Mouse (Mus musculus): ENCODE data around the gene B230104I21Rik.

B230104I21Rik gene

GRCm38 (mm10) chr4:154393196-154394122, 57.5 kb downstream of the B230104I21Rik start:
- in situ Hi-C loops (cut with MboI), result no loop called here

GRCm38 (mm10) chr4:154394123-154394722, 58.3 kb downstream of the B230104I21Rik start:
- in situ Hi-C loops (cut with MboI), result no loop called here

- in situ Hi-C loops (cut with MboI), result no loop called here
Measured at GRCm38 (mm10) chr4:154396652-154397301, 60.9 kb downstream of the B230104I21Rik start.
